Mouse (Mus musculus): ENCODE measurements around the gene Hmgb1. TPM values are rescaled to one million over a fixed set of nuclear protein-coding genes. Genes with fewer than 3 reads are reported as not detected.
A peak's percentile ranks its signal among the peaks of the same experiment; 100 is the strongest.

Hmgb1 gene
- polyA plus RNA-seq, 1 experiment from 2014 or later = 1,278 TPM

DNA sequence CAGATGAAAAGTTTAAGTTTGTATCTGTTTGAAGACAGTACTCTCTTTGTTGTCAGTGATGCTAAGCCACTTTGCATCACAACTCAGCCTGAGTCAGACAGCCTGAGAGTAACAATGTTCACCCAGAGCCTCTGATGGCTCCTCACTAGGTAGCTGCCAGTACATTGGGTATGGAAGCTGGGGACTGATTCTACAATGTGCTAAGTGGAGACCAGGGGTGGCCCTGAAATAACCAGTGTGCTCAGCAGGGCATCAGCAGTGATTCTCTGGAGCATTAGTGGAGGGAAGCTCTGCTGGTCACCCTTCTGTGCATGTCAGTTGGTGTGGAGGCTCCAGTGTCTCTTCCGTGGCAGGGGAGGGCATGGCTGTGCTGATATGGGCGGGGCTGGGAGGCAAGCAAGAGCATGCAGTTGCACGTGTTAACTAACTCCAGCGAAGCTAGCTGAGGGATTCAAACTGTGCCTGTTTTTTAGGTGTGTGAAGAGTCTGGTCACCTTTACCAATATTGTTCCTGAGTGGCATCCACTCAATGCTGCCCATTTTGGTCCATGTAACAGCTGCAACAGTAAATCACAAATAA lies 19.6 kb upstream of the Hmgb1 start:
- ATAC-seq (replicated peaks; ENCODE audit: low FRiP score) = 0 out of 2 replicates have a peak, but pooled peaks have one; percentile 57
- Histone ChIP-seq H3K4me1 (replicated peaks; ENCODE audit: control insufficient read depth, insufficient read depth, low read length) (no peaks in the 10 kb centered on the region), H3K27me3 (replicated peaks; ENCODE audit: control insufficient read depth, insufficient read depth, low read length) (no peaks in the 10 kb centered on the region), H3K4me2 (no peak overlapping the region), H3K9ac (ENCODE audit: low read depth, low read length) (no peak overlapping the region), H3K4me3 (ENCODE audit: low read depth, low read length) (no peak overlapping the region), H3K27ac (ENCODE audit: low read depth, low read length) (no peak overlapping the region), H3K36me3 (ENCODE audit: control insufficient read depth, insufficient read depth, low read length) (peaks cover 58% of the 10 kb centered on the region), H3K9me3 (ENCODE audit: control insufficient read depth, low read length) (no peaks in the 10 kb centered on the region)
- DNase-seq (ENCODE audit: low spot score) = no peak
- 82% methylated on average over 4 of the region's 4 CpGs for WGBS

GRCm38 (mm10) chr5:149202941-149203340 lies 18.7 kb upstream of the Hmgb1 start:
- no peak overlapping the region for H3K27ac ChIP-seq (ENCODE audit: low read depth, low read length)
- WGBS = 74% methylated on average over 5 of the region's 5 CpGs
- H3K9me3 ChIP-seq (ENCODE audit: control insufficient read depth, low read length) = no peaks in the 10 kb centered on the region
- H3K27me3 ChIP-seq (replicated peaks; ENCODE audit: control insufficient read depth, insufficient read depth, low read length) = no peaks in the 10 kb centered on the region
- DNase-seq (ENCODE audit: low spot score) (no peak), ATAC-seq (replicated peaks; ENCODE audit: low FRiP score) (no peak)
- H3K9ac ChIP-seq (ENCODE audit: low read depth, low read length) = no peak overlapping the region
- no peak overlapping the region for H3K4me3 ChIP-seq (ENCODE audit: low read depth, low read length)
- peaks cover 56% of the 10 kb centered on the region for H3K36me3 ChIP-seq (ENCODE audit: control insufficient read depth, insufficient read depth, low read length)
- H3K4me2 ChIP-seq = no peak overlapping the region
- H3K4me1 ChIP-seq (replicated peaks; ENCODE audit: control insufficient read depth, insufficient read depth, low read length) = no peaks in the 10 kb centered on the region

- no peak overlapping the region for H3K4me3 ChIP-seq (ENCODE audit: low read depth, low read length)
- 86% methylated on average over 1 of the region's 1 CpGs for WGBS
- peaks cover 10% of the 10 kb centered on the region; the same call in 1 of the 2 replicates for H3K4me1 ChIP-seq (replicated peaks; ENCODE audit: control insufficient read depth, insufficient read depth, low read length)
- DNase-seq (ENCODE audit: low spot score) (no peak), ATAC-seq (replicated peaks; ENCODE audit: low FRiP score) (no peak)
- no peak overlapping the region for H3K4me2 ChIP-seq
- no peaks in the 10 kb centered on the region for H3K27me3 ChIP-seq (replicated peaks; ENCODE audit: control insufficient read depth, insufficient read depth, low read length)
- peaks cover 42% of the 10 kb centered on the region for H3K36me3 ChIP-seq (ENCODE audit: control insufficient read depth, insufficient read depth, low read length)
- H3K9me3 ChIP-seq (ENCODE audit: control insufficient read depth, low read length) = no peaks in the 10 kb centered on the region
- H3K9ac ChIP-seq (ENCODE audit: low read depth, low read length) = no peak overlapping the region
- H3K27ac ChIP-seq (ENCODE audit: low read depth, low read length) = no peak overlapping the region
Measured at GRCm38 (mm10) chr5:149198782-149199181, 14.5 kb upstream of the Hmgb1 start.

GRCm38 (mm10) chr5:149196611-149197010 lies 12.3 kb upstream of the Hmgb1 start:
- Histone ChIP-seq H3K27me3 (replicated peaks; ENCODE audit: control insufficient read depth, insufficient read depth, low read length) (no peaks in the 10 kb centered on the region), H3K36me3 (ENCODE audit: control insufficient read depth, insufficient read depth, low read length) (peaks cover 35% of the 10 kb centered on the region), H3K9ac (ENCODE audit: low read depth, low read length) (no peak overlapping the region), H3K4me1 (replicated peaks; ENCODE audit: control insufficient read depth, insufficient read depth, low read length) (peaks cover 10% of the 10 kb centered on the region; the same call in 1 of the 2 replicates), H3K27ac (ENCODE audit: low read depth, low read length) (no peak overlapping the region), H3K4me2 (no peak overlapping the region), H3K9me3 (ENCODE audit: control insufficient read depth, low read length) (no peaks in the 10 kb centered on the region), H3K4me3 (ENCODE audit: low read depth, low read length) (no peak overlapping the region)
- no peak for ATAC-seq (replicated peaks; ENCODE audit: low FRiP score)
- DNase-seq (ENCODE audit: low spot score) = no peak
- WGBS = 30% methylated on average over 1 of the region's 1 CpGs

- peaks cover 18% of the 10 kb centered on the region for H3K4me1 ChIP-seq (replicated peaks; ENCODE audit: control insufficient read depth, insufficient read depth, low read length)
- ATAC-seq (replicated peaks; ENCODE audit: low FRiP score) (0 out of 2 replicates have a peak, but pooled peaks have one; percentile 38), DNase-seq (ENCODE audit: low spot score) (no peak)
- H3K27me3 ChIP-seq (replicated peaks; ENCODE audit: control insufficient read depth, insufficient read depth, low read length) = no peaks in the 10 kb centered on the region
- H3K9me3 ChIP-seq (ENCODE audit: control insufficient read depth, low read length) = no peaks in the 10 kb centered on the region
- H3K27ac ChIP-seq (ENCODE audit: low read depth, low read length) = no peak overlapping the region
- WGBS = 79% methylated on average over 1 of the region's 1 CpGs
- no peak overlapping the region for H3K9ac ChIP-seq (ENCODE audit: low read depth, low read length)
- no peak overlapping the region for H3K4me2 ChIP-seq
- H3K36me3 ChIP-seq (ENCODE audit: control insufficient read depth, insufficient read depth, low read length) = peaks cover 40% of the 10 kb centered on the region
- H3K4me3 ChIP-seq (ENCODE audit: low read depth, low read length) = no peak overlapping the region
Measured at GRCm38 (mm10) chr5:149190160-149190559, 5.9 kb upstream of the Hmgb1 start.

DNA sequence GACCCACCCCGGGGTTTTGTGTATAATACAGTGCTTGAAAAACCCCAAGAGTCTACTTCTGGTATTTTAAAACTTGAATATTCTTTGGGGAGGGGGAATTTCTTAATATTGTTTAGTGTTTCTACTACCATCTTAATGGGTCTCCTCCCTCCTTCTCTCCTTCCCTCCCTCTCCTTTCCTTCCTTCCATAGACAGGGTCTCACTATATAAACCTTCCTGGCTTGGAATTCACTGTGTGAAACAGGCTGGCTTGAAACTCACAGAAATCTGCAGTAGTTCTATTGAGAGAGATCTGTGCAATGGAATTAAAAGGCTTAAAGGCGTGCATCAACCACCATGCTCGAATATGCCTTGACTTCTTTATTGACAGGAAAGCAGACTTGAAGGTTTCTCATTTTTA lies 1.5 kb upstream of the Hmgb1 start:
- Histone ChIP-seq H3K4me2 (peak overlapping the region; percentile 88), H3K9me3 (ENCODE audit: control insufficient read depth, low read length) (no peaks in the 10 kb centered on the region), H3K36me3 (ENCODE audit: control insufficient read depth, insufficient read depth, low read length) (peaks cover 10% of the 10 kb centered on the region; the same call in 1 of the 2 replicates), H3K27me3 (replicated peaks; ENCODE audit: control insufficient read depth, insufficient read depth, low read length) (no peaks in the 10 kb centered on the region), H3K27ac (ENCODE audit: low read depth, low read length) (no peak overlapping the region), H3K9ac (ENCODE audit: low read depth, low read length) (peak overlapping the region; percentile 85), H3K4me1 (replicated peaks; ENCODE audit: control insufficient read depth, insufficient read depth, low read length) (peaks cover 24% of the 10 kb centered on the region), H3K4me3 (ENCODE audit: low read depth, low read length) (peak overlapping the region; percentile 79)
- DNase-seq (ENCODE audit: low spot score) (no peak), ATAC-seq (replicated peaks; ENCODE audit: low FRiP score) (no peak)
- 79% methylated on average over 3 of the region's 3 CpGs for WGBS

DNA sequence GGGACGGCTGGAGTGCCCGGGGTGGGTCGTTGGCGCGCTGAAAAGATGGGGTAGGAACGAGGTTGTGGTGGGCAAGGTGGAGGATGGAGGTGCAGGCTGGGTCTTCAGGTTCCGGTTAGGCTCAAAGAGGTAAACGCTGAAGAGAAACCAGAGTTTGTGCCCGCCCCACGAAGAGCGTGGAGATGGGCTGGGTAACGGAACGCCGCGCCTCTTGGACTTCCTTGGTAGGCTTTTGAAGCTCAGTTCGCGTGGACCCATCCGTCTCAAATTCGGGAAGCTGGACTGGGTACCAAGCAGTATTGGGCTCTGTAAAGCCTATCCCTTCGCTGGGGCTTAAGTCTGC lies 526 bp upstream of the Hmgb1 start:
- DNase-seq (ENCODE audit: low spot score) (no peak), ATAC-seq (replicated peaks; ENCODE audit: low FRiP score) (peak; percentile 16)
- WGBS = under 1% methylated on average over 20 of the region's 20 CpGs

GRCm38 (mm10) chr5:149183721-149184103 lies 577 bp downstream of the Hmgb1 start:
- no peaks in the 10 kb centered on the region for H3K36me3 ChIP-seq (ENCODE audit: control insufficient read depth, insufficient read depth, low read length)
- H3K27ac ChIP-seq (ENCODE audit: low read depth, low read length) = peak overlapping the region; percentile 98
- ATAC-seq (replicated peaks; ENCODE audit: low FRiP score) = peak; percentile 54
- H3K4me3 ChIP-seq (ENCODE audit: low read depth, low read length) = peak overlapping the region; percentile 73
- no peaks in the 10 kb centered on the region for H3K9me3 ChIP-seq (ENCODE audit: control insufficient read depth, low read length)
- DNase-seq (ENCODE audit: low spot score) = no peak
- under 1% methylated on average over 13 of the region's 13 CpGs for WGBS
- peaks cover 20% of the 10 kb centered on the region for H3K4me1 ChIP-seq (replicated peaks; ENCODE audit: control insufficient read depth, insufficient read depth, low read length)
- no peaks in the 10 kb centered on the region for H3K27me3 ChIP-seq (replicated peaks; ENCODE audit: control insufficient read depth, insufficient read depth, low read length)
- H3K4me2 ChIP-seq = peak overlapping the region; percentile 78
- H3K9ac ChIP-seq (ENCODE audit: low read depth, low read length) = peak overlapping the region; percentile 93

More for the DNA sequence above, 526 bp upstream of the Hmgb1 start:
- peak overlapping the region; percentile 79 for H3K4me3 ChIP-seq (ENCODE audit: low read depth, low read length)
- peak overlapping the region; percentile 85 for H3K9ac ChIP-seq (ENCODE audit: low read depth, low read length)
- H3K4me1 ChIP-seq (replicated peaks; ENCODE audit: control insufficient read depth, insufficient read depth, low read length) = peaks cover 21% of the 10 kb centered on the region
- H3K27me3 ChIP-seq (replicated peaks; ENCODE audit: control insufficient read depth, insufficient read depth, low read length) = no peaks in the 10 kb centered on the region
- peaks cover 6% of the 10 kb centered on the region; the same call in 1 of the 2 replicates for H3K36me3 ChIP-seq (ENCODE audit: control insufficient read depth, insufficient read depth, low read length)
- peak overlapping the region; percentile 88 for H3K4me2 ChIP-seq
- H3K9me3 ChIP-seq (ENCODE audit: control insufficient read depth, low read length) = no peaks in the 10 kb centered on the region
- H3K27ac ChIP-seq (ENCODE audit: low read depth, low read length) = peak overlapping the region; percentile 84

DNA sequence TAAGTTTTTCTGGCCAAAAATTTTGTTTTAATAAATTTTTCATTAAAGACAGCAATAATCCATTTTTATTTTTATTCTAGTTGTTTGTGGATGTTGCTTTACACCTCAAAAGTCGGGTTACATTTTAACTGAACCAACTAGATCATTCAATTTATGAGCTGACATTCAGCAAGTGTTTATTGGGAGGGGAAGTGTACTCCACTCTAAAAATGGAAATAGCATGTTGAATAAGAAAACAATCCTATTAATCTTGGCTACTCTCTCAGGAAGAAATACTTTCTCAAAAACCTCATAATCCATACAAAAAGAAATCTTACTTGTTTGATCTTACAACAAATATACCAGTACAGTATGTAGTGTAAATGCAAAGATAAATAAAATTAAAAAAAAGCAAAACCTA lies 1.2 kb downstream of the Hmgb1 start:
- WGBS = 33% methylated on average over 1 of the region's 1 CpGs
- DNase-seq (ENCODE audit: low spot score) (no peak), ATAC-seq (replicated peaks; ENCODE audit: low FRiP score) (no peak)
- Histone ChIP-seq H3K4me2 (peak overlapping the region; percentile 78), H3K27me3 (replicated peaks; ENCODE audit: control insufficient read depth, insufficient read depth, low read length) (no peaks in the 10 kb centered on the region), H3K9ac (ENCODE audit: low read depth, low read length) (peak overlapping the region; percentile 93), H3K9me3 (ENCODE audit: control insufficient read depth, low read length) (no peaks in the 10 kb centered on the region), H3K36me3 (ENCODE audit: control insufficient read depth, insufficient read depth, low read length) (no peaks in the 10 kb centered on the region), H3K4me3 (ENCODE audit: low read depth, low read length) (peak overlapping the region; percentile 73), H3K4me1 (replicated peaks; ENCODE audit: control insufficient read depth, insufficient read depth, low read length) (peaks cover 20% of the 10 kb centered on the region), H3K27ac (ENCODE audit: low read depth, low read length) (peak overlapping the region; percentile 98)
